Mouse (Mus musculus): Measurements from ENCODE around the gene Hagh.

DNA sequence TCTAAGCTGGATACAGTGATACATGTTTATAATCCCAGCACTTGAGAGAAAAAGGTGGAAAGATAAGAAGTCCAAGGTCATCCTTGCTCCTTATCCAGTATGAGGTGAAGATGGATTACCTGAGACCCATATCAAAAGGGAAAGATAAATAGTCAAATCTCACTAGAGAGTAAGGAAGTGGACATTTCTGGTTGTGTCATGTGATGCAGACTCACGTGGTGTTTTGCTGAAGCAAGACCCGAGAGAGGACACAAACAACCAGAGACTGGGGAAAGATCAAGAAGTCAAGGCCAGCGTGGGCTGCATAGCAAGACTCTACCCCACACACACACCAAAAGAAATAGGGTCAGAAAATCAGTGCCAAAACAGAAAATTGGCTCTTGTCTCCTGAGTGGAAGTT, 43.0 kb upstream of the Hagh start:
- TF ChIP-seq CTCF (IDR thresholded peaks at IDR 0.05; ENCODE audit: borderline replicate concordance, control insufficient read depth, extremely low read depth, insufficient read depth, low read length, poor library complexity) (no peak), POLR2A (IDR thresholded peaks at IDR 0.05; ENCODE audit: control insufficient read depth, extremely low read depth, insufficient read depth, low read length, poor library complexity) (no peak)
